Mouse (Mus musculus) MEL (cell line): ENCODE data around the gene Ppt2.

Experiments
- CHD2 ChIP-seq: IDR thresholded peaks from 2 replicates; pipeline ENCODE4 v1.6.1; 2011; ENCODE audit warnings: low read length, improper control_type of control experiment
- CTCF ChIP-seq, 3 experiments: IDR thresholded peaks in 2 of 3; conservative IDR thresholded peaks in 1 of 3; 2 replicates each; pipeline ENCODE4 v1.5.1; 2011 to 2012; ENCODE audit warnings: low read length in 3 of 3, low read depth in 2 of 3, mild to moderate bottlenecking in 2 of 3, improper control_type of control experiment in 1 of 3, inconsistent platforms in 1 of 3, mixed read lengths in 1 of 3, moderate library complexity in 1 of 3; ENCODE audit not compliant: control insufficient read depth in 1 of 3, insufficient read depth in 1 of 3, poor library complexity in 1 of 3, severe bottlenecking in 1 of 3
- POLR2A ChIP-seq, 2 experiments: IDR thresholded peaks; 2 replicates each; pipeline ENCODE4 v1.6.1; 2011 to 2012; ENCODE audit warnings: low read length in 2 of 2, mild to moderate bottlenecking in 2 of 2, control low read depth in 1 of 2, improper control_type of control experiment in 1 of 2, low read depth in 1 of 2, moderate library complexity in 1 of 2; ENCODE audit not compliant: control insufficient read depth in 1 of 2, insufficient read depth in 1 of 2, poor library complexity in 1 of 2
- UBTF ChIP-seq: IDR thresholded peaks from 2 replicates; pipeline ENCODE4 v1.6.1; 2012; ENCODE audit warnings: low read depth, mild to moderate bottlenecking, inconsistent platforms, low read length, improper control_type of control experiment, moderate library complexity, borderline replicate concordance; ENCODE audit not compliant: insufficient read depth
- USF2 ChIP-seq, 2 experiments: IDR thresholded peaks; 2 replicates each; pipeline ENCODE4 v1.6.1; 2011 to 2012; ENCODE audit warnings: improper control_type of control experiment in 2 of 2, low read length in 2 of 2, borderline replicate concordance in 1 of 2, inconsistent platforms in 1 of 2, low read depth in 1 of 2, mild to moderate bottlenecking in 1 of 2; ENCODE audit not compliant: insufficient read depth in 1 of 2

- TF ChIP-seq POLR2A (IDR thresholded peaks at IDR 0.05; ENCODE audit: control insufficient read depth in 1 of 2, insufficient read depth in 1 of 2, low read depth in 1 of 2, low read length in 2 of 2, poor library complexity in 1 of 2) = no peak
- no peak for TF ChIP-seq CHD2
- TF ChIP-seq USF2 (IDR thresholded peaks at IDR 0.05; ENCODE audit: borderline replicate concordance in 1 of 2, insufficient read depth in 1 of 2, low read depth in 1 of 2, low read length in 2 of 2) = no peak
- TF ChIP-seq UBTF = no peak
- TF ChIP-seq CTCF (IDR thresholded peaks at IDR 0.05 in 2 of 3, conservative IDR thresholded peaks at IDR 0.05 in 1 of 3; ENCODE audit: control insufficient read depth in 1 of 3, insufficient read depth in 1 of 3, low read depth in 2 of 3, low read length in 3 of 3, poor library complexity in 1 of 3, severe bottlenecking in 1 of 3) = no peak
Observed at GRCm38 (mm10) chr17:34624981-34625380, 3.3 kb downstream of the Ppt2 start.
